Mouse (Mus musculus) forebrain, embryonic 16.5 days (tissue): Measurements from ENCODE around the gene Resp18. TPM values are rescaled to one million over a fixed set of nuclear protein-coding genes. Genes with fewer than 3 reads are reported as not detected.

Experiments used
- ATAC-seq: fragments of 200-750 bp; cut with Nextera tagmentation; 2 replicates; pipeline ENCODE4 v1.8.0; 2017; ENCODE audit warnings: mild to moderate bottlenecking, moderate library complexity
- H3K27ac ChIP-seq: fragments of 300-500 bp; sonication (generic); 2 replicates; pipeline ENCODE4 v1.5.1; 2014; ENCODE audit warnings: low read length, control low read depth
- H3K27me3 ChIP-seq: fragments of 300-500 bp; sonication (generic); replicated peaks from 2 replicates; pipeline ENCODE4 v1.6.1; 2014; ENCODE audit warnings: low read length; ENCODE audit not compliant: control insufficient read depth, insufficient read depth
- H3K36me3 ChIP-seq: fragments of 300-500 bp; sonication (generic); 2 replicates; pipeline ENCODE4 v1.6.1; 2014; ENCODE audit not compliant: control insufficient read depth, insufficient read depth
- H3K4me1 ChIP-seq: fragments of 300-500 bp; sonication (generic); replicated peaks from 2 replicates; pipeline ENCODE4 v1.6.1; 2014; ENCODE audit warnings: low read length; ENCODE audit not compliant: control insufficient read depth, insufficient read depth
- H3K4me2 ChIP-seq: fragments of 300-500 bp; sonication (generic); 2 replicates; pipeline ENCODE4 v1.6.1; 2014; ENCODE audit warnings: mild to moderate bottlenecking, low read length, control low read depth
- H3K4me3 ChIP-seq: fragments of 300-500 bp; sonication (generic); replicated peaks from 2 replicates; pipeline ENCODE4 v1.5.1; 2014; ENCODE audit warnings: mild to moderate bottlenecking, low read length, control low read depth
- H3K9ac ChIP-seq: fragments of 300-500 bp; sonication (generic); replicated peaks from 2 replicates; pipeline ENCODE4 v1.6.1; 2014; ENCODE audit warnings: low read depth, low read length, control low read depth
- H3K9me3 ChIP-seq: fragments of 300-500 bp; sonication (generic); 2 replicates; pipeline ENCODE4 v1.6.1; 2016; ENCODE audit warnings: low read length; ENCODE audit not compliant: control insufficient read depth
- WGBS: fragments of 180-500 bp; shearing (Covaris S2); extraction: QIAGEN DNeasy Blood & Tissue Kit; methylation state at CpG from one replicate; pipeline ENCODE4 v1.1.7; 2014; 5-methylcytosine and 5-hydroxymethylcytosine counted together
- polyA plus RNA-seq: library from polyadenylated mRNA; unstranded; fragments of >200 nt; fragmentation: Nextera tagmentation; extraction: Ambion mirVana; gene quantifications from 2 replicates; pipeline ENCODE4 v1.2.1, GENCODE M21; 2015

The Resp18 gene
- polyA plus RNA-seq, 1 experiment from 2014 or later: 76.1 TPM

DNA sequence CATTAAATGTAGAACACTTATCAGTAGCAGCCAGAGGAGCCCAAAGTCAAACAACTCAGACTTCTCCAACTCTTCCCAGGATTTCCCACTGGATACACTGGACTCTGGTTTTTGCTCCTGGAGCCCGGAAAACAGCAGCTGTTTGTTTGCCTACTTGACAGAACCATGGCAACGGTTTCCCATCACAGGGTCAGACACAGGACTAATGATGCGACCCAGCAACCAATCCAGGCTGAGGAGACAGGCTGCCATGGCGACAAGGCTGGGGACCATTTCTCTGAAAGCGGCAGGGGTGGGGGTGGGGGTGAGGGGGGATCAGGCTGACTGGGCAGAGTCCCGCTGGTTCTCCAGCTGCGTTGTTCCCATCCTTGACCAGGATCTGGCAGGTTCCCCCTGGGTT, 11.2 kb upstream of the Resp18 start:
- WGBS: 3% methylated on average over 7 of the region's 7 CpGs
- no peaks in the 10 kb centered on the region for H3K9me3 ChIP-seq
- peaks cover 17% of the 10 kb centered on the region for H3K4me1 ChIP-seq
- H3K27me3 ChIP-seq: no peaks in the 10 kb centered on the region
- H3K9ac ChIP-seq: no peak overlapping the region
- H3K27ac ChIP-seq: peak overlapping the region; percentile 45; the same call in 1 of the 2 replicates
- H3K4me3 ChIP-seq: no peak overlapping the region
- H3K36me3 ChIP-seq: no peaks in the 10 kb centered on the region
- H3K4me2 ChIP-seq: no peak overlapping the region
- ATAC-seq: peak; percentile 93

- no peak for ATAC-seq
- 0 out of 2 replicates have a peak, but pooled peaks cover 2% of the 10 kb centered on the region for H3K9me3 ChIP-seq
These were observed 6.7 kb upstream of the Resp18 start for GRCm38 (mm10) chr1:75284911-75285310.

GRCm38 (mm10) chr1:75283017-75283416, 4.8 kb upstream of the Resp18 start:
- 0 out of 2 replicates have a peak, but pooled peaks cover 2% of the 10 kb centered on the region for H3K9me3 ChIP-seq
- peak; percentile 52; the same call in 1 of the 2 replicates for ATAC-seq
- peaks cover 6% of the 10 kb centered on the region; the same call in 1 of the 2 replicates for H3K4me1 ChIP-seq
- no peak overlapping the region for H3K27ac ChIP-seq
- 76% methylated on average over 5 of the region's 5 CpGs for WGBS
- H3K36me3 ChIP-seq: no peaks in the 10 kb centered on the region
- H3K27me3 ChIP-seq: peaks cover 5% of the 10 kb centered on the region
- H3K4me2 ChIP-seq: no peak overlapping the region
- H3K4me3 ChIP-seq: no peak overlapping the region
- H3K9ac ChIP-seq: no peak overlapping the region

More at GRCm38 (mm10) chr1:75284911-75285310, 6.7 kb upstream of the Resp18 start:
- H3K4me3 ChIP-seq: no peak overlapping the region
- H3K4me1 ChIP-seq: peaks cover 14% of the 10 kb centered on the region
- H3K36me3 ChIP-seq: no peaks in the 10 kb centered on the region
- H3K27ac ChIP-seq: no peak overlapping the region
- WGBS: 82% methylated on average over 7 of the region's 7 CpGs
- H3K4me2 ChIP-seq: no peak overlapping the region
- H3K9ac ChIP-seq: no peak overlapping the region
- H3K27me3 ChIP-seq: no peaks in the 10 kb centered on the region; the same call in 1 of the 2 replicates

DNA sequence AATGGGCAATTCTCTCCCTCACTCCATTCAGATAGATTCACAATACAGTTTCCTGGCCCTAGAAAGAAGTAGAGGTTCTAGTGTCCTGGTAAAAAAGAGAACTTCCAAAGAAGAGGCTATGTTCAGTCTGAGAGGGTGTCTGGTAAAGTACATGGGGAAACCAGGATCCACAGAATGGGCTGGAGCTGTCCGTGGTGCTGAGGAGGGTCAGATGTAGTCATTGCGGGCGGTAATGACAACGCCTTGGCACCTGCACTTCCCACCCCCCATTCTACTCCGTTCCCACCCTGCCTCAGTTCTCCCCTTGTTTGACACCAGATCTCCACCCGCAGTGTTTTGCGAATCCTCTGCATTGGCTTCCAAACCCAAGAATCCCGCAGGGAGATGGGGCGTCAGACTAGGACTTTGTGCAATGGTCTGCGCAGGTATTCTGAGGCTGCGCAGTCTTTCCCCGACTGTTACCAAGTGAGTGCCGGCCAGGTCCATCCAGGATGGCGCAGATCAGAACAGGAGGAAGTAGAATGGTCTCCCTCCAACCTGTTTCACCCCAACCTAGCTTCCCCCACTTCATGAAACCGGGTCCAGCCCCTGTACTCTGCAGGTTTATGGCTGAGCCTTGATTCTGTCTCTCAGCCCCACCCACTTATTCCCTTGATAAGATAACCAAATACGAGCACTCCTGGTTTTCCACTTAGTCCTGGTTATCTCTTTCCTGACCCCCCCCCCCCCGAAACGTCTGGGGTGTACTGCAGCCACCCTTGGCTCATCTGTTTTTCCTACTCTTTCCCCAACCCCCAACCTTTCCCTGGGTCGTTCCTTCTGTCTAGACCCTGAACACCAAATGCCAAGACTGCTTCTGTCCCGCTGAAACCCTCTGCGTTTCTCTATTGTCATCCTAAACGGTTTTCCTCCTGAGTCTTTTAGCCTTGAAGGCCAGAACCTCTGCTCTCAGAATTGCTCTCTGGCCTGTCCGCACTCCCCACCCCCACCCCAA, 723 bp downstream of the Resp18 start:
- H3K27me3 ChIP-seq: peaks cover 23% of the 10 kb centered on the region
- ATAC-seq: no peak
- peaks cover 5% of the 10 kb centered on the region for H3K4me1 ChIP-seq
- WGBS: 3% methylated on average over 23 of the region's 23 CpGs
- H3K4me3 ChIP-seq: peak overlapping the region; percentile 38
- 0 out of 2 replicates have a peak, but pooled peaks cover 2% of the 10 kb centered on the region for H3K9me3 ChIP-seq
- no peak overlapping the region for H3K27ac ChIP-seq
- no peaks in the 10 kb centered on the region for H3K36me3 ChIP-seq
- peak overlapping the region; percentile 45 for H3K4me2 ChIP-seq
- peak overlapping the region; percentile 35 for H3K9ac ChIP-seq

- H3K4me3 ChIP-seq: peak within 1 kb of the TSS; percentile 51
- WGBS: 14% methylated on average over 31 of the region's 32 CpGs
- no peaks in the 10 kb centered on the region for H3K36me3 ChIP-seq
- no peak within 1 kb of the TSS for H3K27ac ChIP-seq
- H3K27me3 ChIP-seq: peaks cover 41% of the 10 kb centered on the region
- peak within 1 kb of the TSS; percentile 52 for H3K9ac ChIP-seq
- H3K4me1 ChIP-seq: peaks cover 12% of the 10 kb centered on the region
- peak within 1 kb of the TSS; percentile 68 for H3K4me2 ChIP-seq
- peak; percentile 75 for ATAC-seq
- no peaks in the 10 kb centered on the region for H3K9me3 ChIP-seq
These were observed 13.9 kb downstream of the Resp18 start, which contains the start of gene Ptprn for GRCm38 (mm10) chr1:75264091-75264880. Gene Ptprn (minus strand): TSS chr1:75264502.

DNA sequence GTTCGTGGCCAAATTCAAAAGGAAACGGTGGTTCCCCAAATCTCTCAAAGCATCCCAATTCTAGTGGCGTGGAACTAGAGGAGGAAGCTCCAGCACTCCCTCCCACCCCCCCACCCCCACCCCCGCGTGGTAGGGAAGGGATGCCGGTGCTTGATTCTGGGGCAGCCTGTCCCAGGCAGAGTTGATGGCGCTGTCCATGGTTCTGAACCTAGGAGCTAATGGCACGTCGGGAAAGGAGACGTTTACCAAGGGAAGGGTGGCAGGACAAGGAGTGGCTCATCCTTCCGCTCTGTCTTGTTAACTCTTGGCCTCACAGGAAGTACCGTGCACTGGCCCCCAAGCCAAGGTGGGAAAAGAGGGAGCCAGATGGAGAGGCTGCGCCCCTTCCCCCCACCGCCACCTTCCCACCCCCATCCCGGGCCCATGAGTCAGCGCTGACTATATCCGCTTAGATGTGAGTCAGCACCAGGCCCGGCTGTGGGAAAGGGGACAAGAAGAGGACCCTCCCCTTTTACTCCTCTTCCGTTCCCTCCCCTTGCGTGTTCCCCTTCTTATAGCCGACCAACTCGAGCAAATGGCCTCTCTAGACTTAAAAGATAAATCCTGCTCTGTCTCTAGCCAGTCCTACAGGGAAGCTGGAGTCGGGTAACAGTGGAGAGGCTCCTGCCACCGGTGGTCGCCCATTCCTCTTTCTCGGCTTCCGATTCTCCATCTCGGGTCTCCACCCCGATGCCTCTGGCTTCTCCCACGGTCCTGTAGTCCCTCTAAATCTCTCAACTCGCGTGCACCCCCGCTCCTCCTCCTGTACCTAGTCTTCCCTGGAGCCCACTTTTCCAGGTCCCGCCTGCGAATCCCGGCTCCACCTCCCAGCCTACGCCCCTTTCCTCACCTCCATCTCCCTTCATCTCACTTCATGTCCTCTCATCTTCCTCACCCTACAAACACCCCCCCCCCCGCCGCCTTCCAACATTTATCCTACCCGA, 15.0 kb downstream of the Resp18 start:
- H3K27me3 ChIP-seq: peaks cover 41% of the 10 kb centered on the region
- WGBS: under 1% methylated on average over 38 of the region's 40 CpGs
- H3K4me2 ChIP-seq: peak overlapping the region; percentile 68
- H3K27ac ChIP-seq: no peak overlapping the region
- H3K4me1 ChIP-seq: peaks cover 12% of the 10 kb centered on the region
- ATAC-seq: peak; percentile 65
- peak overlapping the region; percentile 51 for H3K4me3 ChIP-seq
- H3K9ac ChIP-seq: peak overlapping the region; percentile 52
- no peaks in the 10 kb centered on the region for H3K9me3 ChIP-seq
- H3K36me3 ChIP-seq: no peaks in the 10 kb centered on the region

DNA sequence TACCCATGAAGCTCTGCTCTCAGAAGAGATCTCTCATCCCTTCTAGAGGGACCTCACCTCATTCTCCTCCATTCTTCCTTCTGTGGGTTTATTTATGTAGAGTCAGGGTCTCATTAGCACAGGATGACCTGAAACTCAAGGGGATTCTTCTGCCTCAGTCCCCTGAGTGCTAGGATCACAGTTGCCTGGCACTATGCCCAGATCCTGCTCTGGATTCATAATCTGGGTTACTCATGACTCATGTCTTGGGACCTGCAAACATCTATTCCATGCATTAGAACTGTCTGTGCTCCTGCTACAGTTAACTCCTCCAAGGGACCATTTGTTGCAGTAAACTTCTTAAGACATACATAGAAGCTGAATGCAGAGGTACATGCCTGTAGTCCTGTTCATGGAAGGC, 16.9 kb downstream of the Resp18 start:
- Histone ChIP-seq H3K27ac (no peak overlapping the region), H3K4me3 (no peak overlapping the region), H3K9ac (no peak overlapping the region), H3K4me2 (no peak overlapping the region), H3K36me3 (no peaks in the 10 kb centered on the region), H3K27me3 (peaks cover 40% of the 10 kb centered on the region), H3K4me1 (peaks cover 12% of the 10 kb centered on the region), H3K9me3 (no peaks in the 10 kb centered on the region)
- no peak for ATAC-seq

DNA sequence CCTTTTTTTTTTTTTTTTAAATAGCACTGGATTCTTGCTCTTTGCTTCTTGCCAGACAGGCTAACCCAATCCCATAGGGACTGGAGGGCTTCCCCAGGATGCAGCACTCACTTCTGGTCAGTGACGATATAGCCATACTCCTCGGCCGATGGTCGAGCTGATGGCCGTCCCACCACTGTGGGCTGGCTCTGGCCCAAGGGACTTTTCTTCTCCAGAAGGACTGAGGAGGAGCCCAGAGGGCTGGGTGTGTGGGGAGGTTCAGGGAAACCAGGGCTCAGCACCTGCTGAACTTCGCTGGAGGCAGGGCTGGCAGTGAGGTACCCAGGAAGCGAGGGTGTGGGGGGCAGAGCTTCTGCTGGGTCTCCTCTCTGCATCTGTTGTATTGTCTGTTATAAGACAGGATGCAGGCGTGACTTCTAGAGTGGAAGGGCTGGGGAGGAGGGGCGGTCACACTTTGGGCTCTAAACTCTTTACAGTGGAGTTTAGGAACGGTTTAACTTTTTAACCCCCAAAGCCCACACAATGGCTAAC, 22.6 kb downstream of the Resp18 start:
- no peaks in the 10 kb centered on the region for H3K36me3 ChIP-seq
- H3K27me3 ChIP-seq: no peaks in the 10 kb centered on the region; the same call in 1 of the 2 replicates
- no peak for ATAC-seq
- peaks cover 16% of the 10 kb centered on the region for H3K4me1 ChIP-seq
- no peak overlapping the region for H3K4me3 ChIP-seq
- no peaks in the 10 kb centered on the region for H3K9me3 ChIP-seq
- no peak overlapping the region for H3K27ac ChIP-seq
- WGBS: 73% methylated on average over 10 of the region's 10 CpGs
- H3K4me2 ChIP-seq: no peak overlapping the region
- H3K9ac ChIP-seq: no peak overlapping the region
